Mouse (Mus musculus): Measurements from ENCODE around the gene Dynll1.
"Not testable (repeated sequence)": the region's sequence is repeated elsewhere in the genome, so short reads cannot be mapped to it uniquely, and the experiment has no call there.

The Dynll1 gene

GRCm38 (mm10) chr5:115312354-115312753, 11.6 kb upstream of the Dynll1 start:
- no peak for DNase-seq

DNA sequence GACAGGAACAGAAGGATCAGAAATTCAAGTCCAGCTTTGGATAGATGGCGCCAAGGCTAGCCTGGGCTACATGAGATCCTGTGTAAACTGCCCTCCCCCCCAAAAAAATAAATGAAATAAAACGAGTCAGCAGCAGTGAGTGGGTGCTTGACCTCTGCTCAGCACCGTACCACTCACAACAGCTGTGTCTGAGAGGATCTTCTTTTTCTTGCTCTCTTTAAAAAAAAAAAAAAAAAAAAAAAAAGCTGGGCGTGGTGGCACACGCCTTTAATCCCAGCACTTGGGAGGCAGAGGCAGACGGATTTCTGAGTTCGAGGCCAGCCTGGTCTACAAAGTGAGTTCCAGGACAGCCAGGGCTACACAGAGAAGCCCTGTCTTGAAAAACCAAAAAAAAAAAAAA, 1.4 kb upstream of the Dynll1 start:
- DNase-seq, result not testable (repeated sequence)

DNA sequence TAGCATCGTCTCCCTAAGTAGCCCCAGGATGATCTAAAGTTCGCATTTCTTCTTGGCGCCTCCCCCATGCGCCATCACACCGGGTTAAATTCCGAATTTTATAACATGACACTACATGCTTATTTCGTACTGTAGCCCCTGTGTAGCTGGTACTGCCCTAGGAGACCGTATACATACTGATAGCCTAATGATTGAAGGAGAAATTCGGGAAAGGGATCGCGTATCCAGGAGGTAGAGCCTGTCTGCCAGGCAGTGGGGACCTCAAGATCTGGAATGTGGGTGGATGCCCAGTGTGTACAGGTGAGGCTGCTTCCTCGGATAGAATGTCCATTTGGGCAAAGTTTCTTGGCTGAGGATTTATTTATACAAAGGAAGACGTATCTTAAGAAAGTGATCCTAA, 816 bp upstream of the Dynll1 start:
- no peak for DNase-seq

DNA sequence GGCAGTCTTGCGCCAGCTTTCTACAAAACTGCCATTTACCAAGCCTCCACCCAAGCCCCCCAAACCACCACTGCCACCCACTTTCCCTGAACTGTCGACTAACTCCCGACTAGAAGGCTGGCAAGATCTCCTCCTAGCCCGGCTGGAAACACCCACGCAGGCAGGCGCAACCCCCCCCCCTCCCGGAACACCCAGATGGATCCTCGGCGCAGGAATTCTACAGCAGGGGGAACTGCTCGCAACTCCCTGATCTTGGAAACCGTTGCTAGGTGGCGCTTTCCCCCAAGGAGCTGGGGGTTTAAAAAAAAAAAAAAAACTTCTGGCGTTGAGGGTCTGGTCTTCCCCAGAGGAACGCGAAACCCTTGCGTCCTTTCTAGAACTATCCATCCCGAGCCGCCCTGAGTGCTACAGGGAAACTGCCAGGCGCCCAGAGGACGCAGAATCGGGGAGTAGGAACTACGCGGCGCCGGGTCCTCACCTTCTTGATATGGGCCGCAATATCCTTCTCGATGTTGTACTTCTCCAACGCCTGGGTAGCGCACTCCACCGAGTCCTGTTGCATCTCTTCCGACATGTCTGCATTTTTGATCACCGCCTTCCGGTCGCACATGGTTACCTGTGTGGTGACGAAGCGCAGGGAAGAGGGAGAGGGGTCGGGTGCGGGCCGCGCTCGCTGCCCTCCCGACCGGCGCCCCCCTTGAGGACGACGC, 609 bp downstream of the Dynll1 start:
- DNase-seq, result peak; percentile 77 to 84

GRCm38 (mm10) chr5:115296347-115296746, 4.5 kb downstream of the Dynll1 start:
- no peak for DNase-seq

- DNase-seq, result peak in 1 of 2 experiments; percentile 16
Measured at GRCm38 (mm10) chr5:115294173-115294572, 6.6 kb downstream of the Dynll1 start.

DNA sequence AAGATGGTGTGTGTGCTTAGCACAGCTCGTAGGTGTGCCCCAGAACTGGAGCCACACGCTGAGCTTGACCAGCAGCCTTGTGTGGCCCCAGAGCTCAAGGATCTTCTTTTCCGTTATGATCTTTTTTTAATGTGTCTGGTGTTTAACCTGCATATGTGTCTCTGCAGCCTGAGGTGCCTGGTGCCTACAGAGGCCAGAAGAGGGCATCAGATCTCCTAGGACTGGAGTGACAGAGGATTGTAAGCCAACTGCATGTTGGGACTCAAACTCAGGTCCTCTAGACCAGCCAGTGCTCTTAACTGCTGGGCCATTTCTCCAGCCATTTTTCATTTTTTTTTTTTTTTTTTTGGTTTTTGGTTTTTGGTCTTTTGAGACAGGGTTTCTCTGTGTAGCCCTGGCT, 16.1 kb downstream of the Dynll1 start:
- no peak for DNase-seq

- DNase-seq, result peak; percentile 32 to 43
Measured at GRCm38 (mm10) chr5:115280050-115280687, 20.6 kb downstream of the Dynll1 start.

GRCm38 (mm10) chr5:115279226-115280049, 21.4 kb downstream of the Dynll1 start, which contains the start of gene Coq5:
TSS of gene Coq5 (plus strand) at chr5:115279666.
- DNase-seq, result peak; percentile 89 to 92

- no peak for DNase-seq
Measured at GRCm38 (mm10) chr5:115278785-115279184, 22.0 kb downstream of the Dynll1 start.

DNA sequence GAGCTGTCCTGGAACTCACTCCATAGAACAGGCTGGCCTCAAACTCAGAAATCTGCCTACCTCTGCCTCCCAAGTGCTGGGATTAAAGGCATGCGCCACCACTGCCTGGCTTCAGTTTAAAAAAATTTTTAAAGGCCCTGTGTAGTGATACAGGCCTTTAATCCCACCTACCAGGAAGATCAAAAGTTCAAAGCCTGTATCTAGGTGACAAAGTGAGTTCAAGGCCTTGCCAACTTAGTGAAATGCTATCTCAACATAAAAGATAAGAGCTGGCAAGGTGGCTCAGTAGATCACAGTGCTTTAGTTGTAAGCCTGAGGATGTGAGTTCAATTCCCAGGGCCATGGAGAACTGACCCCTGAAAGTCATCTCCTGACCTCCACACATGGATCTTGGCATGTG, 22.7 kb downstream of the Dynll1 start:
- DNase-seq, result no peak

DNA sequence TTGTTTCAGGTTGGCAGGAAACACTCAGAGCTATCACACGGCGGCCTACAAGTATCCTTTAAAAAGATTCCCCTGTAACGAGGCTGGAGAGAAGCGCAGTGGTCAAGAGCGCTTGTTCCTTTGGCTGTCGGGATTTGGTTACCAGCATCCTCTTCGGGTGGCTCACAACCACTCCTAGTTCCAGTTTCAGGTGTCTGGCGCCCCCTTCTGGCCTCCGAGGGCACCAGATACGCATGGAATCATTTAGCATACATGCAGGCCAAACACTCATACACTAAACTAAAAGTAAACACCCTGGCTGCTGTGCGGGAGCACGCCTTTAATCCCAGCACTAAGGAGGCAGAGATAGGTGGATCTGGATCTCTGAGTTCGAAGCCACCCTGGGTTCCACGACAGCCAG, 24.8 kb downstream of the Dynll1 start:
- DNase-seq, result peak; percentile 59 to 70

- no peak for DNase-seq
Measured at GRCm38 (mm10) chr5:115274771-115275170, 26.0 kb downstream of the Dynll1 start.

- no peak for DNase-seq
Measured at GRCm38 (mm10) chr5:115274353-115274752, 26.4 kb downstream of the Dynll1 start.

DNA sequence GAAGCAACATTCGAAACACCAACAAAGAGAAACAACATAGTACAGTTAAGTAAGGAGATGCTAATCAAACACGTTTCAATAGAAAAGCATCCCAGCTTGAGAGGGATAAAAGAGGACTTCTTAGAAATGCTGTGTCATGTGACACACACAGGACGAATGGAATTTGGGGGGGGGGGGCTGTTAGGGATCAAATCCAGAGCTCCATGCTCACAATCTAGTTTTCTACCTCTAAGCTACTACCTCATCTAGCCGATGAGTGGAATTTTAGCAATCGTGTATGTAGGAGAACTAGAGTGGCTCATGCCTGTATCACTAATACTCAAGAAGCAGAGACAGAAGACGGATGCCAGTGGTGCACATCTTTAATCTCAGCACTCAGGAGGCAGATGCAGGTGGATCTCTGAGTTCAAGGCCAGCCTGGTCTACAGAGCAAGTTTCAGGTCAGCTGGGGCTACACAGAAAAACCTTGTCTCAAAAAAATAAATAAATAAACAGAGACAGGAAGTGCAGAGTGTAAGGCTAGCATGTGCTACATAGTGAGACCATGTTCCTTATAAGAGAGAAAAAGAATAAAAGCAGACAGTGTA, 27.2 kb downstream of the Dynll1 start:
- no peak for DNase-seq

DNA sequence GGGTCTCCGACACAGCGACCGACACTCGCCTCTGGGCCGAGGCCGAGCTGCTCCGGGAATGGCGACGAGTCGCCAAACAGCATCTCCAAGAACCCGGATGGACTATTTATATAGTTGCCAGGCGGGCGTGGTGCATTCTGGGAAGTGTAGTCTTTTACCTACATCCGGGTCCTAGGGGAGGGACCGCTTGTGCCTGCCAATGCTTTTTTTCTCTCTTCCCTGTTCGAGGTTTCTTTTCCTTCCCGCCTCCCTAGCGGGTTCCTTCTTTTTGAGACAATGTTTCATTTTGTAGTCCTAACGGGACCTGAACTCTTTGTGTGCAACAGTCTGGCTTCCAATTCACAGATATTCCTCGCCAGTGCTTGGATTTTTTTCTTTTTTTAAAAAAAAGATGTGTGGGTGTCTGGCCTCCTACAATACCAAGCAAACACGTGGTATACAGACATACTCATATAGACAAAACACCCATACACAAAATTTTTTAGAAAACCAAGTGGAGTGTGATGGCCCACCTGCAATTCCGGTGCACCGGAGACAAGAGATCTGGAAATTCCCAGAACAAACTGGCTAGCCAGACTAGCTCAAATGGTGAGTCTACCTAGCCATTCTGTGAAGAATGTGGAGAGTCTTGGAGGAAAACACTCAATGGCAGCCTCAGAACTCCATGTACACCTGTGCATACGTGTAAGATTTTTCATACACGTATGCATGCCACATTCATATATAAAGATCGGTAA, 27.8 kb downstream of the Dynll1 start, which contains the start of gene Rnf10:
TSS of gene Rnf10 (minus strand) at position 87 of the 737 bp plus-strand sequence.
- peak; percentile 97 for DNase-seq

DNA sequence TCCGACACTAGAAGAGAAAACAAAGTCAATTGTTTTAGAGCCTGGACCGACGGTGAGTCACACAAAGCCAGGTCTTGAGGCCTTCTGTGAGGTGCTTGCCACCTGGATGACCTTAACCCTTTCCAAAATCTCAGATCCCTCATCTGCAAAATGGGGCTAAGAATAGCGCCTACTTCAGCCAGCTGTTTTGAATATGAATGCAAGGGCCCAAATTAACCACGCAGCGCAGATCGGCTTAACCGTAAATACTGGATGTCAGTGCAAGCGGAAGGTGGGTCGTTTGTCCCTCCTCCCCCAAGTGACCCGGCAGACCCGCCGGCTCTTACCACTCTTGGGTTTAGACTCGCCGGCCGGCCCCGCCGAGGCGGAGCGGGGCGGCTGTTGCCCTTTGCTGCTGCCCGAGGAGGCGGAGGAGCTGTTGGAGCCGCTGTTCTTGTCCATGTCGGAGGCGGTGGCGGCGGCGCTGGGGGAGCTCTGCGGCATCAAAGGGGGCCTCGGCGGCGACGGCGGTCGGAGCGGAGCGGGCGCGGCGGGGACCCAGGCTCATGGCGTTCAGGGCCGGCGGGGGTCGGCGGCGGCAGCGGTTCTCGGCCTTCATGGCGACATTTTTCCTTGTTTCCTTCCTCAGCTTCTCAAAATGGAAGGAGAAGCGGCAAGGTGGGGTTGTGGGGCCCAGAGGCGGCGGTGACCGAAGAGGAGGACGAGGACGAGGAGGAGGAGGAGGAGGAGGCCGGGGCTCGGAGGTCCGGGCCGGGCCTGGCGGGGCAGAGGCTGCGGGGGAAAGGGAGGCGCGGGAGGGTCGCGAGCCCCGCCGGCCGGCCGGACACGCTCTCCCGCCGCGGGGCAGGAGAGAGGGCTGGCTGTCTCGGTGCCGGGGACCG, 28.6 kb downstream of the Dynll1 start:
- DNase-seq, result peak in 1 of 2 experiments; percentile 63

DNA sequence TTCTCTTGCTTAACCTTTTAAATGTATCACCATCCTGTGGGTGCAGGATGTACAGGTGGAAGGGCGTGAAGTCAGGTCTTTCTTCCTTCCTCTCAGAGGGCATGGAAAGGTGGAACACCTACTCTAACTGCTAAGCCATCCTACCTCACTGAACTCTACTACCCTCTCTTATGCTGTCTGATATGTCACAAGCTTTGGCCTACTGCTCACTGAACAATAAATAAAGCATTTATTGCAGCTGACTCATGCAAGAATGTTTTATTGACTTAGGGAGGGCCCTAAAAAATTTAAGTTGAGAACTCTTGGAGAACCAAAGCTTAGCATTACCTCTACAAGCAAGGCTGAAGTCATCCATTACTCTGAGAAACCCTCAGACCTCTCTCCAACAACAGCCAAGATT, 30.8 kb downstream of the Dynll1 start:
- DNase-seq, result no peak

DNA sequence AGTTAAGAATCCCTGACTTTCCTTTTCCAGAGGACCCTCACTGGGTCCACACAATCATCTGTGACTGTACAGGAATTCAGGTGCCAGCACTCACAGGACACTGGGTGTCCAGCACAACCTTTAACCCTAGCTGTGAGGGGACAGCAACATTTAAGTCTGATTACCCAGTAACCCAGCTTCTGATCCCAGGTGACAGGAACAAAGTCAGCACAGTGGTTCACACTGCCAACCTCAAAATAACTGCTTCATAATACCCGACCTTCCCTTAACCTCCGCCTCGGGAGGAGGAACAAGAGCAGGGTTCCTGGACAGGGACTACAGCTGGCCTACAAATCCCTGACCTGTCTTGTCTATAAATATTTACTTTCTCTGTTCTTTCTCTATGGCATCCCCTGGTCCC, 32.5 kb downstream of the Dynll1 start:
- DNase-seq, result no peak

GRCm38 (mm10) chr5:115267469-115268045, 33.2 kb downstream of the Dynll1 start:
- no peak for DNase-seq

All from kidney, postnatal 4 days (tissue).